Mouse (Mus musculus): Measurements from ENCODE around the gene Trak2.

DNA sequence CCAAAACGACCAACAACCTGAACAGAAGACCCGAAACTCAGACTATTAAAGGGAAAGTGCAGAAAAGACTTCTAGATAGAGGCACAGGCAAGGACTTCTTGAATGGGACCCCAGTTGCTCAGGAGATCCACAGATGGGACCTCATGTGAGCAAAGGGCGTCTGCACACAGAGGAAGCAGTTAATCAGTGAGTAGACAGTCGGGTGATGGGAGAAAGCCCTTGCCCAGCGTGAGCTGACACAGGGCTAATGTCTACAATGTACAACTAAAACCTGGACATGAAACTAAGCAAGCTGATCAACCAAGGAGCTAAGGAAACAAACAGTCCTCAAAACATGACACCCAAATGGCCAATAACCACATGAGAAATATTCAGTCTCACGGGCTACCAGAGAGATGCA, 55.7 kb downstream of the Trak2 start:
- TF ChIP-seq CTCF (IDR thresholded peaks at IDR 0.05; ENCODE audit: insufficient read depth, low read depth, low read length): no peak
- TF ChIP-seq POLR2A (IDR thresholded peaks at IDR 0.05; ENCODE audit: insufficient read depth, low read depth, low read length): no peak
